Mouse (Mus musculus): ENCODE measurements around the gene Itpr1.

The Itpr1 gene

GRCm38 (mm10) chr6:108282621-108283020 lies 69.7 kb downstream of the Itpr1 start:
- no peak for DNase-seq

- DNase-seq, result no peak
Observed at GRCm38 (mm10) chr6:108284688-108285087, 71.8 kb downstream of the Itpr1 start.

- peak; percentile 6 to 8 for DNase-seq
Observed at GRCm38 (mm10) chr6:108288979-108289378, 76.1 kb downstream of the Itpr1 start.

GRCm38 (mm10) chr6:108290978-108291377 lies 78.1 kb downstream of the Itpr1 start:
- DNase-seq, result no peak

- no peak for DNase-seq
Observed at GRCm38 (mm10) chr6:108291556-108291955, 78.7 kb downstream of the Itpr1 start.

DNA sequence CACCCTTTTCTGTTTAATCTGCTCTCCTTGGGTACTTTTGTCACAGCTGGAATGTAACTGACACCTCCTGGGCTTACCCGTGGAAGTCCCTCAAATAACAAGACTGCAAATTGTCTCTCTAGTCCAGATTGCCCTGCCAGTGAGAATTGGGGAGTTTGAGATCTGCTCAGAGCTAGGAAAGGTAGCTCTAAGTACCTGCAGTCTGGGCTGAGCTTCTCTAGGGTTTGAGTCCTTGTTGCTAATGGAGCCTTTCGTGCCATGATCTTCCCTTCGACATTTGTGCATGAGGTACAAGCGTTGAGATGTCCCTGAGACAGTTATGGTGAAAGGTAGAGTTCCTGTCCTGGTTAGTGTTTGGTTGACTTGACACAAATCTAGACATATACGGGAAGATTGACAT lies 89.0 kb downstream of the Itpr1 start:
- DNase-seq, result no peak

- DNase-seq, result no peak
Observed at GRCm38 (mm10) chr6:108303619-108304567, 91.0 kb downstream of the Itpr1 start.

GRCm38 (mm10) chr6:108305171-108305779 lies 92.4 kb downstream of the Itpr1 start:
- DNase-seq, result no peak

GRCm38 (mm10) chr6:108306240-108306639 lies 93.3 kb downstream of the Itpr1 start:
- DNase-seq, result no peak

- DNase-seq, result peak; percentile 14 to 17
Observed at GRCm38 (mm10) chr6:108306910-108307584, 94.2 kb downstream of the Itpr1 start.

GRCm38 (mm10) chr6:108307770-108308169 lies 94.9 kb downstream of the Itpr1 start:
- DNase-seq, result no peak

- no peak for DNase-seq
Observed at GRCm38 (mm10) chr6:108309391-108310182, 96.7 kb downstream of the Itpr1 start.

DNA sequence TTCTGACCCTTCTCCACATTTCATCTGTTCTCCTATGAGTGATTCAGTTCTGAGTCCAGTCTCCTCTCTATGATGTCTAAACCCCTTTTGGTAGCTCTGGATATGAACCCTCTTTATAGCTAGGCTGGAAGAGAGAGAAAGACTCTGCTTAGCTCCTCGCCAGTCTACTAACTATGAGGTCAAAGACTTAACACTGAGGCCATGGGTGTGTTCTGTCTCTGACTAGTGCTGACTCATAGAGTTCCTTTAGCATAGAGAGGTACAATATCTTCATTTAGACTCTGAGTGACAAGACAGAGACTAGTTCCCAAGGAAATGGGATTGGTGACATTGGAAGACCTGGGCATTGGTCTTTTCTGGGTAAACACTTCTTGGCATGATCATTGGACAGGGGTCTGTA lies 100.2 kb downstream of the Itpr1 start:
- no peak for DNase-seq

DNA sequence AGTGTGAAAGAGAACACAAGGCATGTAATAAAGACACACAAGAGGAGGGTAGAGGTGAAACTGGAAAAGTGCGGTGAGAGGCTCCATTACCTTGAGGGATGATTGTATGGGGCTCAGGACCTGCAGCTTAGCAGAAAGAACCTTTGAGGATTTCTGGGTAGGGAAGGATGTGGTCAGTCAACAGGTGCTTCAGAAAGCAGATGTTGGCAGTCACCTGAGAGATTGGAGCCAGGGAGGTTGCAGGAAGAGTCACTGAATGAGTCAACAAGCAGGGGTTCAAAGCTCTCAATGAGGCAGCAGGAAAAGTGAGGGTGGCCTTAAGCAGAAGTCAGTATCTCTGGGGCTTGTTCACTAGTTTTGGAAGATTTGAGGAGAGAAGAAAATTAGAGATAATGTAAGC lies 101.1 kb downstream of the Itpr1 start:
- DNase-seq, result no peak

DNA sequence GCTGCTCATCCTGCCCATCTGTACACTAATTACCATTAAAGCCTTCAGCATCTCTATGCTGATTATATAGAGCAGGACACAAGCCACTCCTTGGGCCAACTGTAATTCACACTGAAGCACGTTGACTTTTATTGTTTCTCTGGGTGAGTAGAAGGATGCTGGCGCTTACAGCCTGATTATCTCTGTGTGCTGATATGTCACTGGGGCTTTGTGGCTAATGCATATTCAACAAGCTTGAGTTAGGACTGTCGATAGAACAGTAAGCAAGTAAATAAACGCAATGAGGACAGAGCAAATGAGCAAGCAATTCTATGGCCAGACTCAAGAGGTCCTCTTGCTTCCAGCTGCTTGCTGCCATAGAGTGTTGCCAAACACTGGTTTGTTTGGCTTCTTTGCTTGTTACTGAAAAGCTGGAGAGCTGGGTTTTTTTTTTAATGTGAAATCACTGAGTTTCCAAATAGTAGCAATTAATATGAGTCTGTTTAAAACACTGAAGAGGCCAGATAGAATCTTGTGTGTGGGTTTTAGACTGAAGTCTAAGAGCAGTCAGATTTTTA lies 103.5 kb downstream of the Itpr1 start:
- DNase-seq, result no peak

- DNase-seq, result no peak
Observed at GRCm38 (mm10) chr6:108316951-108317350, 104.1 kb downstream of the Itpr1 start.

DNA sequence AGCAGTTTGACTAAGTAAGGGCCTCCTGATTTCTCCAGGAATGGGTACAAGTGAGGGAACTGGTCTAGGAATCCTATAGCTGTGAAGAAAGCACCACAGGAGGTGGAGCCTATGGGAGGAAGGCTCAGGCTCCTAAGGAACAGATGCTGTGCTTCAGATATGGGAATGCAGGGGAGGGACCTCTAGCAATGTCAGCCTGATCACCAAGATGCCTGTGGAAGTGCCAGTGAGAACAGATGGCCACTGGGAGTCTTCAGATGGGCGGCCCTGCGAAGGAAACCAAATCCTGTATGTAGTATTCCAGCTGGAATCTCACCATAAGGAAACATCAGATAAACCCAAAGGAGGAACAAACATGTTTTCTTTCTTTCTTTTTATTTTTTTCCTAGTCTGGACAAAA lies 108.8 kb downstream of the Itpr1 start:
- no peak for DNase-seq

DNA sequence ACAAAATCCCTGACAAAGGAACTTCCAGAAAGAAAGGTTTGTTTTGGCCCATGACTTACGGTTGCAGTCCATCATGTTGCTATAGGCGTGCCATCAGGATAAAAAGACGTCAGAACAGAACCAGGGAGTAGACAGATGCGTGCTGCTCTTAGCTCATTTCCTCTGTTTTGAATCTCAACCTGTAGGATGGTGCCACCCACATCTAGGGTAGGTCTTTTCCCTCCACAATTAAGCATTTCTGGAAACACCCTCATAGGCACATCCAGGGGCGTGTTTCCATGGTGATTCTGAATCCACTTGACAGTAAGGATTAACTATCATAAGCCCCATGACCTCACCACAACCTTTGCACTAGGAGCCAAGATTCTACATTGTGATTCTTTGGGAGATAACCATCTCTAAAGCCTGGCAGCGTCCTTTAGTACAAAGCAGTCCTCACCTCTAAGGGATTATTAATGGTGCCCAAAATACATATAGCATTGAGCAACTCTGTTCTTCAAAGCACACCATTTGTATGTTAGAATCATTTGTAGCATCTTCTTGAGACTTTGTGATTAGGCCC lies 111.6 kb downstream of the Itpr1 start:
- DNase-seq, result no peak

- no peak for DNase-seq
Observed at GRCm38 (mm10) chr6:108325400-108325799, 112.5 kb downstream of the Itpr1 start.

DNA sequence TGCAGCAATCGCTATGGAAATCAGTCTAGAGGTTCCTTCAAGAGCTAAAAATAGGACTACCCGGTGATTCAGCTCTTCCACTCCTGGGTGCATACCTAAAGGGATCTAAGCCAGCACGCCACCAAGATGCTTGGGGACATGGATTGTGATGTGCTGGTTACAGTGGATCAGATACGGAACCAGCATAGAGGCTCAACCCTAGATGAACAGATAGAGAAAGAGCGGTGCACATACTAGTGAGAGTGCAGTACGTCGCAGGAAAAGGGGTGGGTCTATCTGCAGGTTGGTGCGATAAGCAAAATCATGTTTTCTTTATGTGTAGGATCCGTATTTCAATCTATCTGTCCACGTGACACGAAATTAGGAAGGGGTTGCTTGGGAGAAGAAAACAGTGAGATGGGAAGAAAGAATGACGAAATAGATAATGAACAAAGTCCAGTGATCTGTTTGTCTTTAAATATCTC lies 113.1 kb downstream of the Itpr1 start:
- no peak for DNase-seq

GRCm38 (mm10) chr6:108326751-108327161 lies 113.9 kb downstream of the Itpr1 start:
- DNase-seq, result no peak

DNA sequence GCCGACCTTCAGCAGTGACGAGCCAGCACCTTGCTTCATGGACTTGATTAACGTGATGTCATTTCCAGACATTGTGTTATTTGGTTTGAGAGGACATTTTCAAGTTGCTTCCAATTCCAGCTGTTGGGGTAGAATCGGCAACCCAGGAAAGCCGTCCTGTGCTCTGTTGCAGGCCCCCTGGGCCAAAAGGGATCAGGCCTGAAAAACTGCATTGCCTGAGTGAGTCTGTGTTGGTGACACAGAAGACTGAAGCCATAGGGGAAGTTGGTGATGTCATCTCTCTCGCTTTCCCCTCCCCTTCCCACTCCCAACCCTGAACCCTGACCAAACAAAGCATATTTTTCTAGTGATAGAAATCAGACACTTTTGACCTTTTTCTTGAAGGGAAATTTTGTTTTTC lies 114.7 kb downstream of the Itpr1 start:
- peak; percentile 35 to 51 for DNase-seq
